Mouse (Mus musculus): ENCODE results near the gene 1700084M14Rik.
"Not testable (repeated sequence)": the region's sequence is repeated elsewhere in the genome, so short reads cannot be mapped to it uniquely, and the experiment has no call there.

1700084M14Rik gene

DNA sequence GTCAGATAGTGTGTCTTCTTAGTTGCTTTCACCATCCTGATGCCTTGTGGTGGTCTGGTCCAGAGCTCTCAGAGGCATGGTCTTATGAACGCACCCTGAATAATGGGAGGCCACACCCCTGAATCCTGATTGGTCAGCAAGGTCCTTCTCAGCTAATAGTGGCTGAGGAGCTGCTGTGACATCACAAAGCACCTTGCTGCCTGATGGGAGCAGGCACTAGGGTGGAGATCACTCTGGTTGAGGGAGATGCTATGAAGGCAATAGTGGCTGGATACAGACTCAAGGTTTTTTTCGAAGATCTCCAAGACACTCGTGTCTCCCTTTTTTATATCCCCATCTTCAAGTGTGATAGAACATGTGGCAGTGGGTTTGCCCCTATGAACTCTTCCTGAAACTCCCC is at the start of gene 1700084M14Rik:
Gene 1700084M14Rik (minus strand): TSS at position 101 of the 400 bp plus-strand sequence.
- TF ChIP-seq GATA4 (IDR thresholded peaks at IDR 0.05; ENCODE audit: insufficient replicate concordance, low read length), result not testable (repeated sequence)

Measured in liver, adult (tissue).